Mouse (Mus musculus): ENCODE data around the gene Slc35f6. TPM values are rescaled to one million over a fixed set of nuclear protein-coding genes. Genes with fewer than 3 reads are reported as not detected.
"Not testable (repeated sequence)": the region's sequence is repeated elsewhere in the genome, so short reads cannot be mapped to it uniquely, and the experiment has no call there.

Slc35f6 gene
- total RNA-seq, 4 experiments from 2014 or later, result 37.4 to 40.7 (median 38.7) TPM

GRCm38 (mm10) chr5:30700361-30701000 is 52.7 kb downstream of the Slc35f6 start:
- DNase-seq (ENCODE audit: low spot score in 2 of 2), result no peak

GRCm38 (mm10) chr5:30701373-30701772 is 53.6 kb downstream of the Slc35f6 start:
- DNase-seq (ENCODE audit: low spot score in 2 of 2), result not testable (repeated sequence)

GRCm38 (mm10) chr5:30701866-30702265 is 54.1 kb downstream of the Slc35f6 start:
- no peak for DNase-seq (ENCODE audit: low spot score in 2 of 2)

Small RNAs within 50 kb of the gene (microRNA-seq; reads per million reads assigned to microRNA genes)
- 0.25 to 0.32 reads per million in 2 experiments for gene Mir5625

Other genes with a start within 250 kb of the Slc35f6 start
- gene Otof, start 186.0 kb upstream of the Slc35f6 start, total RNA-seq (2022), result 1 to 10 TPM; 3.3 to 4.4 (median 3.7) TPM
- gene 1700001C02Rik, start 181.9 kb upstream of the Slc35f6 start, total RNA-seq (2022), result 1 to 10 TPM in 1 of 4 experiments, under 1 TPM in 1, not detected in 2; 0.50 to 1.2 TPM
- gene Cib4, start 102.1 kb upstream of the Slc35f6 start, total RNA-seq (2022), result not detected
- 10 to 100 TPM; 10.3 to 13.1 (median 10.7) TPM for gene Kcnk3, start 59.8 kb upstream of the Slc35f6 start, total RNA-seq (2022)
- 1 to 10 TPM; 2.3 to 5.2 (median 3.4) TPM for gene Cenpa, start 18.8 kb downstream of the Slc35f6 start, total RNA-seq (2022)
- gene Dpysl5, start 63.6 kb downstream of the Slc35f6 start, total RNA-seq (2022), result 10 to 100 TPM; 23.6 to 33.6 (median 30.8) TPM
- 100 to 1,000 TPM; 225 to 231 (median 227) TPM for gene Mapre3, start 166.7 kb downstream of the Slc35f6 start, total RNA-seq (2022)
- gene Tmem214, start 220.1 kb downstream of the Slc35f6 start, total RNA-seq (2022), result 10 to 100 TPM; 54.0 to 81.0 (median 67.7) TPM
- 10 to 100 TPM; 14.4 to 19.3 (median 16.2) TPM for gene Agbl5, start 240.8 kb downstream of the Slc35f6 start, total RNA-seq (2022)

Measured in layer of hippocampus, adult 8-10 months (tissue).